Mouse (Mus musculus) kidney, embryonic 15.5 days (tissue): ENCODE results near the gene Adcy5. TPM values are rescaled to one million over a fixed set of nuclear protein-coding genes. Genes with fewer than 3 reads are reported as not detected.

Experiments
- ATAC-seq: fragments of 200-750 bp; cut with Nextera tagmentation; replicated peaks from 2 replicates; pipeline ENCODE4 v1.8.0; 2017; ENCODE audit warnings: moderate TSS enrichment; ENCODE audit not compliant: low FRiP score
- H3K27ac ChIP-seq: fragments of 300-500 bp; sonication (generic); 2 replicates; pipeline ENCODE4 v1.5.1; 2015; ENCODE audit warnings: mild to moderate bottlenecking, inconsistent platforms
- H3K27me3 ChIP-seq: fragments of 300-500 bp; sonication (generic); 2 replicates; pipeline ENCODE4 v1.6.1; 2015; ENCODE audit warnings: inconsistent platforms
- H3K36me3 ChIP-seq: fragments of 300-500 bp; sonication (generic); 2 replicates; pipeline ENCODE4 v1.6.1; 2015; ENCODE audit warnings: inconsistent platforms
- H3K4me1 ChIP-seq: fragments of 300-500 bp; sonication (generic); 2 replicates; pipeline ENCODE4 v1.6.1; 2015; ENCODE audit warnings: inconsistent platforms
- H3K4me2 ChIP-seq: fragments of 300-500 bp; sonication (generic); 2 replicates; pipeline ENCODE4 v1.6.1; 2015; ENCODE audit warnings: moderate library complexity, mild to moderate bottlenecking, inconsistent platforms
- H3K4me3 ChIP-seq: fragments of 300-500 bp; sonication (generic); replicated peaks from 2 replicates; pipeline ENCODE4 v1.5.1; 2015; ENCODE audit warnings: mild to moderate bottlenecking, inconsistent platforms
- H3K9ac ChIP-seq: fragments of 300-500 bp; sonication (generic); 2 replicates; pipeline ENCODE4 v1.6.1; 2015; ENCODE audit warnings: mild to moderate bottlenecking, inconsistent platforms
- H3K9me3 ChIP-seq: fragments of 300-500 bp; sonication (generic); replicated peaks from 2 replicates; pipeline ENCODE4 v1.6.1; 2016; ENCODE audit warnings: inconsistent platforms
- WGBS: fragments of 180-500 bp; shearing (Covaris S2); methylation state at CpG from one replicate; pipeline ENCODE4 v1.1.7; 2015; ENCODE audit warnings: mixed read lengths; 5-methylcytosine and 5-hydroxymethylcytosine counted together
- polyA plus RNA-seq: library from polyadenylated mRNA; unstranded; fragments of >200 nt; fragmentation: Nextera tagmentation; extraction: Ambion mirVana; gene quantifications from 2 replicates; pipeline ENCODE4 v1.2.1, GENCODE M21; 2015

Gene Adcy5
- polyA plus RNA-seq, 1 experiment from 2014 or later: 0.87 TPM

GRCm38 (mm10) chr16:35215498-35215897 is 60.8 kb downstream of the Adcy5 start:
- Histone ChIP-seq H3K27me3 (no peaks in the 10 kb centered on the region), H3K4me2 (no peak overlapping the region), H3K4me3 (no peak overlapping the region), H3K9ac (no peak overlapping the region), H3K9me3 (no peaks in the 10 kb centered on the region), H3K27ac (peak overlapping the region; percentile 72), H3K4me1 (peaks cover 21% of the 10 kb centered on the region), H3K36me3 (no peaks in the 10 kb centered on the region)
- ATAC-seq: peak; percentile 78; the same call in 1 of the 2 replicates
- 34% methylated on average over 5 of the region's 5 CpGs for WGBS

GRCm38 (mm10) chr16:35216826-35217491 is 62.3 kb downstream of the Adcy5 start:
- H3K4me1 ChIP-seq: peaks cover 21% of the 10 kb centered on the region
- H3K4me3 ChIP-seq: no peak overlapping the region
- ATAC-seq: no peak; the same call in 1 of the 2 replicates
- no peak overlapping the region for H3K4me2 ChIP-seq
- no peaks in the 10 kb centered on the region for H3K9me3 ChIP-seq
- H3K9ac ChIP-seq: no peak overlapping the region
- no peak overlapping the region for H3K27ac ChIP-seq
- H3K27me3 ChIP-seq: no peaks in the 10 kb centered on the region
- H3K36me3 ChIP-seq: no peaks in the 10 kb centered on the region
- WGBS: 61% methylated on average over 6 of the region's 6 CpGs

- H3K4me3 ChIP-seq: no peak overlapping the region
- peaks cover 12% of the 10 kb centered on the region for H3K4me1 ChIP-seq
- H3K9me3 ChIP-seq: no peaks in the 10 kb centered on the region
- H3K4me2 ChIP-seq: no peak overlapping the region
- ATAC-seq: no peak
- H3K27ac ChIP-seq: no peak overlapping the region
- no peaks in the 10 kb centered on the region for H3K27me3 ChIP-seq
- no peaks in the 10 kb centered on the region for H3K36me3 ChIP-seq
- 48% methylated on average over 5 of the region's 5 CpGs for WGBS
- no peak overlapping the region for H3K9ac ChIP-seq
These were observed 65.7 kb downstream of the Adcy5 start for GRCm38 (mm10) chr16:35220412-35220811.

- no peak for ATAC-seq
- no peaks in the 10 kb centered on the region for H3K27me3 ChIP-seq
- no peaks in the 10 kb centered on the region for H3K36me3 ChIP-seq
- 55% methylated on average over 4 of the region's 4 CpGs for WGBS
- peaks cover 5% of the 10 kb centered on the region; the same call in 1 of the 2 replicates for H3K4me1 ChIP-seq
- no peaks in the 10 kb centered on the region for H3K9me3 ChIP-seq
- H3K9ac ChIP-seq: no peak overlapping the region
- H3K4me2 ChIP-seq: no peak overlapping the region
- H3K27ac ChIP-seq: no peak overlapping the region
- H3K4me3 ChIP-seq: no peak overlapping the region
These were observed 66.9 kb downstream of the Adcy5 start for GRCm38 (mm10) chr16:35221581-35221980.

GRCm38 (mm10) chr16:35223930-35224329 is 69.3 kb downstream of the Adcy5 start:
- Histone ChIP-seq H3K4me2 (no peak overlapping the region), H3K9ac (no peak overlapping the region), H3K27me3 (no peaks in the 10 kb centered on the region), H3K36me3 (no peaks in the 10 kb centered on the region), H3K27ac (no peak overlapping the region), H3K4me1 (no peaks in the 10 kb centered on the region), H3K9me3 (no peaks in the 10 kb centered on the region), H3K4me3 (no peak overlapping the region)
- WGBS: 80% methylated on average over 4 of the region's 4 CpGs
- no peak for ATAC-seq

- Histone ChIP-seq H3K27ac (no peak overlapping the region), H3K36me3 (no peaks in the 10 kb centered on the region), H3K4me2 (no peak overlapping the region), H3K4me1 (peaks cover 4% of the 10 kb centered on the region; the same call in 1 of the 2 replicates), H3K27me3 (no peaks in the 10 kb centered on the region), H3K9ac (no peak overlapping the region), H3K4me3 (no peak overlapping the region), H3K9me3 (no peaks in the 10 kb centered on the region)
- no peak for ATAC-seq
- WGBS: 42% methylated on average over 14 of the region's 14 CpGs
These were observed 70.0 kb downstream of the Adcy5 start for GRCm38 (mm10) chr16:35224716-35225115.

- Histone ChIP-seq H3K9me3 (no peaks in the 10 kb centered on the region), H3K9ac (no peak overlapping the region), H3K27me3 (no peaks in the 10 kb centered on the region), H3K36me3 (no peaks in the 10 kb centered on the region), H3K4me2 (no peak overlapping the region), H3K27ac (no peak overlapping the region), H3K4me1 (peaks cover 19% of the 10 kb centered on the region; the same call in 1 of the 2 replicates), H3K4me3 (no peak overlapping the region)
- no peak for ATAC-seq
- 68% methylated on average over 11 of the region's 11 CpGs for WGBS
These were observed 74.9 kb downstream of the Adcy5 start for GRCm38 (mm10) chr16:35229582-35229981.

- H3K27me3 ChIP-seq: no peaks in the 10 kb centered on the region
- 47% methylated on average over 14 of the region's 14 CpGs for WGBS
- ATAC-seq: no peak
- H3K27ac ChIP-seq: peak overlapping the region; percentile 49; the same call in 1 of the 2 replicates
- H3K9ac ChIP-seq: no peak overlapping the region
- peaks cover 19% of the 10 kb centered on the region; the same call in 1 of the 2 replicates for H3K4me1 ChIP-seq
- no peak overlapping the region for H3K4me2 ChIP-seq
- H3K9me3 ChIP-seq: no peaks in the 10 kb centered on the region
- no peaks in the 10 kb centered on the region for H3K36me3 ChIP-seq
- H3K4me3 ChIP-seq: no peak overlapping the region
These were observed 77.6 kb downstream of the Adcy5 start for GRCm38 (mm10) chr16:35232153-35232750.

GRCm38 (mm10) chr16:35233329-35233728 is 78.7 kb downstream of the Adcy5 start:
- 83% methylated on average over 4 of the region's 4 CpGs for WGBS

GRCm38 (mm10) chr16:35237091-35237490 is 82.4 kb downstream of the Adcy5 start:
- Histone ChIP-seq H3K9me3 (no peaks in the 10 kb centered on the region), H3K9ac (no peak overlapping the region), H3K27ac (no peak overlapping the region), H3K36me3 (no peaks in the 10 kb centered on the region), H3K27me3 (no peaks in the 10 kb centered on the region), H3K4me3 (no peak overlapping the region), H3K4me2 (no peak overlapping the region), H3K4me1 (peaks cover 6% of the 10 kb centered on the region; the same call in 1 of the 2 replicates)
- no peak for ATAC-seq
- WGBS: 88% methylated on average over 7 of the region's 7 CpGs

More at GRCm38 (mm10) chr16:35233329-35233728, 78.7 kb downstream of the Adcy5 start:
- Histone ChIP-seq H3K4me1 (peaks cover 19% of the 10 kb centered on the region; the same call in 1 of the 2 replicates), H3K4me3 (no peak overlapping the region), H3K4me2 (no peak overlapping the region), H3K27ac (no peak overlapping the region), H3K9ac (no peak overlapping the region), H3K9me3 (no peaks in the 10 kb centered on the region), H3K36me3 (no peaks in the 10 kb centered on the region), H3K27me3 (no peaks in the 10 kb centered on the region)
- no peak for ATAC-seq

- no peak overlapping the region for H3K27ac ChIP-seq
- no peaks in the 10 kb centered on the region for H3K9me3 ChIP-seq
- no peaks in the 10 kb centered on the region for H3K4me1 ChIP-seq
- no peaks in the 10 kb centered on the region for H3K36me3 ChIP-seq
- no peak for ATAC-seq
- H3K4me2 ChIP-seq: no peak overlapping the region
- 72% methylated on average over 12 of the region's 12 CpGs for WGBS
- no peaks in the 10 kb centered on the region for H3K27me3 ChIP-seq
- H3K4me3 ChIP-seq: no peak overlapping the region
- no peak overlapping the region for H3K9ac ChIP-seq
These were observed 84.8 kb downstream of the Adcy5 start for GRCm38 (mm10) chr16:35239318-35239965.
